Mouse (Mus musculus) inflammation-experienced regulatory T-cells, adult 6 months (primary cell): ENCODE measurements around the gene Hmg20a. TPM values are rescaled to one million over a fixed set of nuclear protein-coding genes. Genes with fewer than 3 reads are reported as not detected.

Experiments
- ATAC-seq: one replicate; pipeline ENCODE4 v1.8.0; 2017
- polyA plus RNA-seq, 3 experiments: library from polyadenylated mRNA; unstranded; fragments of 100-300 nt; shearing (Covaris generic); gene quantifications; one replicate each; pipeline ENCODE4 v1.2.1; 2017

The Hmg20a gene
- polyA plus RNA-seq, 3 experiments from 2014 or later, result 30.0 to 66.3 (median 62.4) TPM

DNA sequence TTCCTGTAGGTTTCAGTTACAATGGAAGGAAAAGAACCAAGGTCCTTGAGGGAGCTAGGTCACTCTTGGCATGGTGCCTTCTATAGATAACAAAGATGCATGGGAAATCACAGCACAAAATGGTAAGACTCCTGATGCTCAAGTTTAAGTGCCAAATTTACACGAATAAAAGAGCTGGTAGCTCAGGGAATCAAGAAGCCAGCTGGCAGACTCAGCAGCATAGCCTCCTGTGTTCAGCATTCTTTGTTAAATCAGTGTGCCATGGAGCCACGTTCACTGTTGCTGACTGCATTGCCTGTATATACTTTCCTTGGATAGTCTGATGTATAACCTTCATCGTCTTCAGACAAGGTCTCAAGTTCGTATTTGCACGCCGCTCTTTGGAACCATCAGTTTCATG is 33.2 kb downstream of the Hmg20a start:
- no peak for ATAC-seq

GRCm38 (mm10) chr9:56453038-56453815 is 34.8 kb downstream of the Hmg20a start:
- ATAC-seq, result no peak

DNA sequence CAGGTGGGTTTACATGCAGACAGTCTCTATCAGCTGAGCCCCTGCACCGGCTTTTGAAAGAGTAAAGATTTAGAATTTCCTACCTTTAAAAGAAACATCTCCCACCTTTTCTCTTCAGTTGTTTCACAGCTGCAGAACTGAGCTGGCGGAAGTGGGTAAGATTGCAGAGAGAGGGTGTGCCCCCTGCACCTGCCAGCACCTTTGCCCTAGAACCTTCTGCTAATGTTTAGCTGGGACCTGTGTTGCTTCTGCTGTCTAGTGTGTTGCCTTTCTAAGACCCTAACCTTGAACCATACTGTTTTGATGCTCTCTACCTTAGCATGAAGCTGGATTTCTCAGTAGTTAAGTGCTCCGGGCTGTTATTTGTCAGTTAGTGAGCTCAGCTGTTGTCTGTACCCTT is 38.0 kb downstream of the Hmg20a start:
- no peak for ATAC-seq

DNA sequence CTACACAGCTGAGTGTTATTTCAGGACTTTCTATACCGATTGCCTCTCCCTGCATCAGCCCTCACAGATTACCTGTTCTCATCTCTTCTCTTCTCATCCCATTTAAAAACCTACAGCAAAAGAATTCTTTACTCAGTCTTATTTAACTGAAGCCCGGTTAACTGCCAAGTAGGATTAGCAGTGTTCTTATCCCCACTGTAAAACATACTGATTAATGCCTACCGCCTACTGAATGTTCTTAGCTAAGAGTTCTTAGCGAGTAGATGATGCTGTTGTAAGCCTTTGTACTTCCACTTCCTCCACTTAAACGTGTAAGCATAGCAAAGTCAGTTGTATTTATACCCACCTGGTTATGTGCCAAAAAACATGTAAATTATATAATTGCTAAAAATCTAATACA is 42.6 kb downstream of the Hmg20a start:
- ATAC-seq, result no peak

DNA sequence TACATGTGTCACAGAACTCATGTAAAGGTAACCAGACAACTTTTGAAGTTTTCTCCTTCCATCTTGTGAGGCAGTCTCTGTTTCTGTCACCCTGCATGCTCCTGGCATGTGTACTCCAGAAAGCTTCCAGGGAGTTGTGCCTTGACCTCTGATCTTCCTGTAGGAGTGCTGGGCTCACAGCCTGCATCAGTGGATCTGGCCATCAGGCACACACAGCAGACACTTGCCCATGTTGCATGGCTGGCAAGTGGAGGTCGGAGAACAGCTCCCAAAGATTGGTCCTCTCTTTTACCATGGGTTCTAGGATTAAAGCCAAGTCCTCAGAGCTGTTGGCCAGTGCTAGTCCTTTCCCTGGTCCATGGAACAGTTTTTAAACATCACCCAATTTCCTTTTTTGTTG is 44.2 kb downstream of the Hmg20a start:
- no peak for ATAC-seq

DNA sequence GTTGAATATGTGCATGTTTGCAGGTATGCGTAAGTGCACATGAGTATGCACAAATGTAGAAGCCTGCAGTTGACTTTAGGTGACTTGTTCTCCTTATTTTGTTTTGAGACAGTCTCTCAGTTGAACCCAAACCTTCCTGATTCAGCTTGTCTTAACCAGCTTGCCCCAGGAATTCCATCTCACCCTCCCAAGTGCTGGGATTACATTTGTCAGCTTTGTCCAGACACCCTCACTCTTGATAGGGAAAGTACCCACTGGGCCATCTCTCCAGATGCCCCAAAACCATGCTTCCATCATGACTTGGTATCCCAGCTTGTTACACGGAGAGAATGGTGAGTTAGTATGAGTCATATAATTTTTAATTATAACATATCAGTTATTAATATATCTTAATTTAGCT is 44.6 kb downstream of the Hmg20a start:
- no peak for ATAC-seq

- no peak for ATAC-seq
Measured at GRCm38 (mm10) chr9:56463686-56464515, 45.5 kb downstream of the Hmg20a start.

DNA sequence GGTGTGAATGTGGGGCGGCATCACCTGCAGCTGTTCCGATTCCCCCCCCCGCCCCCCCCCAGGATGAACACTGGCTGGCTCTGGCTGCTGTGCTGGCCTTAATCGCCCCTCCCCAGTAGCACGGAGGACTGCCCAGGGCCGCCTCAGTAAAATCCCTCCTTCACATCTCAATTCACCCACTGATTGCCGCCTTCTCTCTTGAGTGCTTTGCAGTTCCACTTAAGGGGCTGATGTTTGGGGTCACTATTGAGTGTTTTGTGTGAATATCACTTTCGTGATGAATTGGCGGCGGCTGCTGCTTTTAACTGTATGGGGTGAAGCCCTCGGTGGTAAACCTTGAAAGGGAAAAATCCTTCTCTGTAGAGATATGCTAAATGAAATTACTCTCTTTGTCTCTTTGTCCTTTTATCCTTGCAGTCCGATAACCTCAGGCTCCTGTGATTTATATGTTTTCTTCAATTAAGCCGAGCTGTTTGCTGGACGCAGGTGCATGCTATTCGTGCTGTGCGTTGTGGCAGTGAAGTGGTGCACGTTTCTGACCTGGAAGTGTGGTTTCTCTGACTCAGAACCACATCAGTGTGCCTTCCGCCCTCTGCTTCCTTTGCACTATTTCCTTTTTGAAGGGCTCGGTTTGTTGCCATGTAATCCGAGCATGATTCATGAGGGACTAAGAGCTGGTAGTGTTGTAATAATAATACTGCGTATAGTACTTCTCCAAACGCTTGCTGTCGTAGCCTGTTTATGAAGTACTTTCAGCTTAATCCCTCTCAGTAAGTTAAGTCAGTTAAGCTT is 46.6 kb downstream of the Hmg20a start:
- peak; percentile 95 for ATAC-seq

- no peak for ATAC-seq
Measured at GRCm38 (mm10) chr9:56466251-56466650, 47.8 kb downstream of the Hmg20a start.

DNA sequence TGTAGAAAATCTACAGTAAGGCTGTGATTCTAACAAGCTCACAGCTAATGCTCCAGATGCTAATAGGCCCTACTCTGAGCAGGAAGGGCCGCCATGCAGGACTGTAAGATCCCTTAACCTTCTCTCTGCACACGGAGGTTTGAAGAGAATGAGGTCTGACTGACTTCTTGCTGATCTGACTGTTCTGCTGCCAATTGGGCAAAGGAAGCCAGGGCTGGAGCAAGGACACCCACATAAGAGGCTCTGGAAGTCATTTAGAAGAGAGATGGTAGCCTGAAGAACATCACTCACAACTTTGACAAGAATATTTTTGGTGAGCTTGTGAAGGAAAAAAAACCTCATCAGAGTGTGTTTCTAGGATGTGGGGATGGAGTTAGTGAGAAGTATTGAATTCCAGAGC is 51.2 kb downstream of the Hmg20a start:
- ATAC-seq, result no peak

- no peak for ATAC-seq
Measured at GRCm38 (mm10) chr9:56470291-56470690, 51.9 kb downstream of the Hmg20a start.

- no peak for ATAC-seq
Measured at GRCm38 (mm10) chr9:56478975-56479647, 60.7 kb downstream of the Hmg20a start.

GRCm38 (mm10) chr9:56482623-56483022 is 64.2 kb downstream of the Hmg20a start:
- no peak for ATAC-seq

- no peak for ATAC-seq
Measured at GRCm38 (mm10) chr9:56485423-56485822, 67.0 kb downstream of the Hmg20a start.

DNA sequence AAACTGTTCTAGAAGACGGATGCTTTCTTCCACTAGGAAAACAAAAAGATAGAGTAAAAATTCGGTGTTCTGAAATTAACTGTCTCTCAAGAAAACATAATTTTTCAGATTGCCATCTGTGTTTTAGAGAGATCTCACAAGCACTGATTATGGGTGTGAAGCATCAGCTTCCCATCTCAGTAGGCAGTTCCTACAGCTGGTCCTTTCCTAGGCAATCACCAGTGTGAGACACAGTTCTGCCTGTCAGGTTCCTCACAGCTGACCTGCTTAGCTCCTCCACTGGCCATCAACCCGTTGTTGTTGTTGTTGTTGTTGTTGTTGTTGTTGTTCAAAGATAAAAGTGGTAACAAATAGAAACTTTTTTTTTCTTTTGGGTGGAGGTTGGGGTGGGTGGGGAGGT is 67.7 kb downstream of the Hmg20a start:
- no peak for ATAC-seq

GRCm38 (mm10) chr9:56487651-56488050 is 69.2 kb downstream of the Hmg20a start:
- ATAC-seq, result no peak

- no peak for ATAC-seq
Measured at GRCm38 (mm10) chr9:56492391-56492790, 74.0 kb downstream of the Hmg20a start.

GRCm38 (mm10) chr9:56492916-56493315 is 74.5 kb downstream of the Hmg20a start:
- ATAC-seq, result no peak

GRCm38 (mm10) chr9:56495088-56495487 is 76.7 kb downstream of the Hmg20a start:
- ATAC-seq, result no peak

GRCm38 (mm10) chr9:56495795-56496232 is 77.4 kb downstream of the Hmg20a start:
- no peak for ATAC-seq

DNA sequence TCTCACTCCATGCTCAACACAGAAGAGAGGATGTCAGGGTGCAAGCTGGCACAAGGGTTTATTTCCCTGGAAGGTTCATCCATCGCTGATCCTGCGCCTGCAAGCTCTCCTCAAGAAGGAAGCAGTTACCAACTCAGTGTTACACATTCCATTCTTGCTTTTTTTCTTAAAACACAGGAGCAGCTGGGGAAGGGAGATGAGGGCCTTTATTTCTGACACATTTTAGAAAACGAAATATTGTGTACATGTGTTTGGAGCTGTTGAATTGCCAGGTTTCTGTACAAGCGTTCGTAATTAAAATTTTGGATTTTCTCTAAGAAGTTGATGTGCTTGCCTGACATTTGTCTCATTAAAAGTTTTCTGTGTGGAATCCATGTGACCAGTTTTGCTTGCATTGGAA is 78.2 kb downstream of the Hmg20a start:
- no peak for ATAC-seq

DNA sequence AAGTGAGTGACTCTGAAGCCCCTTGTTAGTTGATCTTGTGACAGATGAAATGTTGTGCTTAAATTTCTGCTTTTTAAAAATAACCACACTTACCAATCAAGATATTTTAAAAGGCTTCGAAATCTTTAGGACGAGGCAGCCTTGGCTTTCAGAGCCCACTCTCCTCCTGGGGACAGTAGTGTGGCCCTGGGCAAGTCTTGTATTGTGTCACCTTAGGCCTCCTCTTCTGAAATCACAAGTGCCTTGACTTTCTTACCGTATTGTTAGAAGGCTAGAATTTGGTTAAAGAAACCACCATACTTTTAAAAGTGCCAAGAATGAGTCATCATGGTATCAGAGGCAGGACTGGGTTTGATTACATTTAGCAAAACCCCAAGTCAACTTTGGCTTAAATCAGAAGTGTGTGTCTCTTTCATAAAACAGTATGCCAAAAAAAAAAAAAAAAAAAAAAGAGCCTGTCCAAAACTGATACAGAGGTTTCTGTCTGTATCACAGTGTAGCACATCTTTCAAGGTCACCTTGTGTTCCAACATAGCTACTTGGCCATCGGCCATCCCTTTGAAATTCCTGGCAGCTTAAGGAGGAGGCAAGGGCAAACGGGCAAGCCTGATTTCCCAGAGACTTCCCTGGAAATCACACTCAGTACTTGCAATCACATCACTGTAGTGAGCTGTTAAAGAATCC is 78.9 kb downstream of the Hmg20a start:
- ATAC-seq, result no peak
